Mouse (Mus musculus): ENCODE data around the gene Ddx21.
A peak's percentile ranks its signal among the peaks of the same experiment; 100 is the strongest.

Ddx21 gene

DNA sequence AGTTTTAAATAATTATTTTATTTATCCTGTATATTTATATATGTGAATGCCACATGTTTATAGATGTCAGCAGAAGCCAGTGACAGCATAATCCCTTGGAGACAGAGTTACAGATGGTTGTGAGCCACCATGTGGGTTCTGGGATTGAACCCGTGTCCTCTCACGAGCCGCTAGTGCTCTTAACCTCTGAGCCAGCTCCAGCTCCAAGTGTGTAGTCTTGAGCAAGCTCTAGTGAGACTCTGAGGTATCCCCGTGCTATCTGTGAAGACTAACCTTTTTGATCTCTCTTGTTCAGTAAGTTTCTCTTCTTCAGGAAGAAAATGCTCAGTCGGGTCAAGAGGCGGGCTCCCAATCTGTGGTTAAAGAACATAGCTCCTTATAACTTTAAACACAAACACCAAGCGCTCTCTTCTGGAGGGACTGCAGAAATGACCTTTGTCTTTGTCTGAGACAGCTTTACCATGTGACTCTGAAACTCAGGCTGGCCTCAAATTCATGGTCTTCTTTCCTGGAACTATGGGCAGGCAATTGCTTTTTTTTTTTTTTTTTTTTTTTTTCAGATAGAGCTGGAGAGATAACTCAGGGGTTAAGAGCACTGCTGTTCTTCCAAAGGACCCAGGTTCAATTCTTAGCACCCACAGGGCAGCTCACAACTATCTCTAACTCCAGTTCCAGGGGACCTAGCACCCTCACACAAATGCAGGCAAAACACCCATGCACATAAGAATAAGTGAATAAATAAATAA is 31.8 kb downstream of the Ddx21 start:
- DNase-seq (ENCODE audit: low spot score in 2 of 2): no peak

DNA sequence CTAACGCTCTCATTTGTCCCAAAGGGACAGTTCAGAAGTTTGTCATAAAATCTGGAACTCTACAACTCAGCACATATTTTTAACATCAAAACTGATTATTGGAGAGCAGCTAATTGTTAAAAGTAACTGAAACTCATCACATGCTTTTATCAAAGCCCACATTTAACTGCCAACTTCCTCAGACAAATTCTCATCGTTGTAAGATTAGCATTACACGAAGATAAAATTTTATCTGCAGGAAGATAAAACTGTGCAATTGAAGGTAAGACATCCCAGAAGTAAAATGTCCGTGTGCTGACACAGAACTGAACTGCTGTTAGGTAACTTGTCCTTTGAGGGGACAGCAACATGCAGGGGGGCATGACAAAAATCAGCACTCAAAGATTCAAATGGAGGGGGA is 33.2 kb downstream of the Ddx21 start:
- no peak for DNase-seq (ENCODE audit: low spot score in 2 of 2)

- no peak for DNase-seq (ENCODE audit: low spot score in 2 of 2)
Measured at GRCm38 (mm10) chr10:62557736-62558135, 44.3 kb downstream of the Ddx21 start.

GRCm38 (mm10) chr10:62556558-62556901 is 45.6 kb downstream of the Ddx21 start:
- no peak for DNase-seq (ENCODE audit: low spot score in 2 of 2)

- DNase-seq (ENCODE audit: low spot score in 2 of 2): no peak
Measured at GRCm38 (mm10) chr10:62555705-62556557, 46.1 kb downstream of the Ddx21 start.

DNA sequence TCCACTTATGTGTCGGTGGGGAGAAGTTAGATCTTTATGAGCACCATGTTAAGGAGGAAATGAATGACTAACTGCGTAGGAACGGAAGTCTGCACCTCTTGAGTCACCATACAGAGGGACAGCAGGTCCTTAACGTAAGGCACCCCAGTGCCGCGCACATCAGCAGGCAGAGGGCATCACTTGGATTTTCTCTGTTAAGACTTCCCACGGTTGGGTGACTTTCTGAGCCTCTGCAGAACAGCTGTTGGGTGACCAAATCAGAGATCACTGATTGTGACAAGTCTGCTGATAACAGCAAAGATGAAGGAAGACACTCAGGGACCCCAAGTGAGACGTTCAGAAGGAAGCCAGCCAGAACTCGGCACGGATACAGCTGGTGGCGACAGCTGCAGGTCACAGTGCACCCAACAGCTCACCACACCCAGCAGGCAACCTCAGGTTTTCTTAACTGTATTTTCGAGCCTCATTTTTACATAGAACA is 48.4 kb downstream of the Ddx21 start:
- no peak for DNase-seq (ENCODE audit: low spot score in 2 of 2)

GRCm38 (mm10) chr10:62550787-62551300 is 51.2 kb downstream of the Ddx21 start:
- no peak for DNase-seq (ENCODE audit: low spot score in 2 of 2)

DNA sequence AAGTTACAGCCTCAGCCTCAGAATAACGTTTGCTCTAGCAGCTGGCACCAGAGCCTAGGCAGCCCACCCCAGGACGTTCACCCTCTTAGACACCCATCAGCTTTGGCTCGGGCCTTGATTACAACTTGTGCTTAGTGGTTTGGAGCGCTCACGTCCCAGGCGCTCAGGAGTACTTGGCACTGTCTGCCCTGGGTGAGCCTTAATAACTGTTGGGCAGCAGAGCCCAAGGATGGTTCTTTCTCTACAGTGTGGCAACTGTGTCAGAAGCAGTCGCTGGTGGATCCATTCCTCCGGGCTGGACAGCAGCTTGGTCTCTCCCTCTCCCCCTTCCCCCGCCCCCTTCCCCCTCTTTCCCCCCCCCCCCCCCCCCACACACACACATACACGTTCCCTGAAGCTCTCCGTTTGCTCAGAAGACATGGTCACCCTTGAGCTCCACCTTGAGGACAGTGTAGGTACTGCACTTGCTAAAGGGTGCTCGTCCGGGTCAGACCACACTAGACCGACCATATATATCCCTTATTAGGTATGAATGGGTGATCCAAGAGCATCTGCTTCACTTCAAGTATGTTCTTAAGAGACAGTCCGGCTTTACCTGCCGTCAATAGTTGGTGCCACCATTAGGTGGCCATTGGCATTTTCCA is 52.4 kb downstream of the Ddx21 start:
- DNase-seq (ENCODE audit: low spot score in 2 of 2): peak; percentile 57

DNA sequence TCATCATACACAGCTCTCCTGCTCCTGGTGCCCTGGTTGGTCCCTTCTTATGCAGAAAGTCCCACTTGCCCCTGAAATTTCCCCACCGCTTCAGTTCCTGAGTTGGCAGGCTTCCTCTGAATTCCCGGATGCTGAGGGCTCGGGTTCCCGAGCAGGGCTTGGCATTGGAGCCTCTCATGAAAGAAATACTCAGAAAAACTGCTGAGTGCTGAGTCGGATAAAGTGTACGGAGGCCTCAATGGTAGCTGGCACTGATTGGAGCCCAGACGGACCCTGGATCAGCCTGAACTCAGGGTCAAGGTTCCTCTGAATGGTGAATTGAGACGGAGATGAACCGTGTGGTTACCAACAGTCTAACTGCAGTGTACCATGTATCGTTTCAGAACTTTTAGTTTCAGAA is 55.6 kb downstream of the Ddx21 start:
- no peak for DNase-seq (ENCODE audit: low spot score in 2 of 2)

DNA sequence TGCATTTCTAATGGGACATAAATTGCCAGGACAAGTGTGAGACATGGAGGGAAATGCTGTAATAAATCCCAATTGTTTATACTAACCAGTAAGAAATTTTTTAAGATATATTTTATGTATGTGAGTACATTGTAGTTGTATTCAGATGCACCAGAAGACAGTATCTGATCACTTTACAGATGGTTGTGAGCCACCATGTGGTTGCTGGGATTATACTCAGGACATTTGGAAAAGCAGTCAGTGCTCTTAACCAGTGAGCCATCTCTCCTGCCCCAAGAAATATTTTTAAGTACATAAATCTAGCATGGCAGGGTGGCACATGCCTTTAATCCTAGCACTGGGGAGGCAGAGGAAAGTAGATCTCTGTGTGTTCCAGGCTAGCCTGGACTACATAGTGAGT is 56.3 kb downstream of the Ddx21 start:
- no peak for DNase-seq (ENCODE audit: low spot score in 2 of 2)

- no peak for DNase-seq (ENCODE audit: low spot score in 2 of 2)
Measured at GRCm38 (mm10) chr10:62544316-62544715, 57.8 kb downstream of the Ddx21 start.

DNA sequence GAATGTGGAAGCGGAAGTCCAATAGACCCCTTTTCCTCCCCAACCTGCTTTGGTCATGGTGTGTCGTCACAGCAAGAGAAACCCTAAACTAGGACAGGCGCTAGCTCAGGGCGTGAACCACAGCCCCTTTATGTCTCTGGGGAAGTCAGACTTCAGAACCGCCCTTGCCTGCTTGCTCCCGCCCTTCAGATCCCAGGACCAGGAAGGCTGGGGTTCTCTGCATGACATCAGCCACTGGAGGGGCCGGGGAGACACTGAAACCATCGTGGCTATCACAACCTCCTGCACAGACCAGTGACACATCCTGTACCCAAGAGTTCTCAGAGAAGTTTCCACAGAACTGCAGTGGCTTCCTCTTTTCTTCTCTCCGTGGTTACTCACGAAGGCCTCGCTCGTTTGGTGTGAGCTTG is 58.7 kb downstream of the Ddx21 start:
- no peak for DNase-seq (ENCODE audit: low spot score in 2 of 2)

GRCm38 (mm10) chr10:62542928-62543327 is 59.2 kb downstream of the Ddx21 start:
- no peak for DNase-seq (ENCODE audit: low spot score in 2 of 2)

- no peak for DNase-seq (ENCODE audit: low spot score in 2 of 2)
Measured at GRCm38 (mm10) chr10:62542507-62542906, 59.6 kb downstream of the Ddx21 start.

GRCm38 (mm10) chr10:62541499-62541898 is 60.6 kb downstream of the Ddx21 start:
- DNase-seq (ENCODE audit: low spot score in 2 of 2): no peak

GRCm38 (mm10) chr10:62540800-62541199 is 61.3 kb downstream of the Ddx21 start:
- no peak for DNase-seq (ENCODE audit: low spot score in 2 of 2)

DNA sequence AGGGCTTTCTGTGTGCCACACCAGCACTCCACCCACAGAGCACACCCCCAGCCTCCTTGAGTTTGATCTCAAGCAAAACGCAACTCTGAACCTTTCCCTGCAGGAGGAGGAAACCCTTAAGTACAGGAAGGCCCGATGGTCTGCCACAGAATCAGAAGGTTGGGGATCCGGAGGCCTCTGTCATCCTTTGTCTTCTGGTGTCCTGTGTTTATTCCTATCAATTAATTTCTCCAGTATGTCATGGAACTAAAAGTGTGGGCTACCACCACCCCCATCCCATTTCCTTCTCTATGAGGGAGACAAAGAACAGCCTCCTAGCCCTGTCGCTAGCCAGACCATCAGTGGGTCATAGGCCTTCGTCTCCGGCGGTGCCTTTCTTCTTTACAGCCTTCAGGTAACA is 67.6 kb downstream of the Ddx21 start:
- no peak for DNase-seq (ENCODE audit: low spot score in 2 of 2)

- no peak for DNase-seq (ENCODE audit: low spot score in 2 of 2)
Measured at GRCm38 (mm10) chr10:62532832-62533231, 69.2 kb downstream of the Ddx21 start.
